Mouse (Mus musculus): ENCODE measurements at regions not wholly inside any gene's neighbourhood (a gene's known extent, or its start where the extent isn't known, plus 50 kb on each side); places are given as distances from the start of the nearest gene placed in this dataset.

- TF ChIP-seq GATA1 (IDR thresholded peaks at IDR 0.05; ENCODE audit: low read length) (no peak), TAL1 (IDR thresholded peaks at IDR 0.05; ENCODE audit: low read length) (no peak)
Observed at GRCm38 (mm10) chr12:106446876-106447532, 437.0 kb downstream of the Vrk1 start.
